Mouse (Mus musculus): ENCODE data around the gene Map1b. TPM values are rescaled to one million over a fixed set of nuclear protein-coding genes. Genes with fewer than 3 reads are reported as not detected.

Map1b gene
- 81.3 and 105 TPM in 2 replicates for polyA plus RNA-seq (2011; ENCODE audit: insufficient read length, low read depth, missing spikeins)

DNA sequence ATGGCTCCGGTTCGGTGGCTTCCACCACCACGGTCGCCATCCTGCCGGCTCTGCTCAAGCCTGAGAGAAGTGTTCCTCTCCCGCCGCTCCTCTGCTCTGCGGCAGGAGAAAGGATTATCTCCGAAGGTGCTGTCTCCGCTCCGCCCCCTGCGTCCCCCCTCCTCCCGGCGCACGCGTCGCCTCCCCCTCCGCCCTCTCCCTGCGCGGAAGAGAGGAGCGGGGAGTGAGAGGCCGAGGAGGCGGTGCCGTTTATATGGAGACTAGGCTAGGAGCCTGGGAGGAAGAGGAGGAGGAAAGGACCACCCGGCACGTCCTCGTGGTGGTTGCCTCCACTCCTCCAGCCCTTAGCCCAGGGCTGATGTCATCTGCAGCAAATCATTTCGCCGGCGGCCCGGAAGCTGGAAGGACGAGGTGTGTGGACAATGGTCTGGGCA is at the start of gene Map1b:
Gene Map1b (minus strand): TSS at position 93 of the 434 bp plus-strand sequence.
- TF ChIP-seq POLR2A (IDR thresholded peaks at IDR 0.05; ENCODE audit: low read depth, low read length) (peak; percentile 89), CTCF (IDR thresholded peaks at IDR 0.05; ENCODE audit: borderline replicate concordance, insufficient read depth, low read length) (no peak)
- Histone ChIP-seq H3K4me3 (ENCODE audit: insufficient read depth, low read length) (peak within 1 kb of the TSS; percentile 78), H3K27ac (ENCODE audit: insufficient read depth, low read length) (peak within 1 kb of the TSS; percentile 48), H3K4me1 (ENCODE audit: control insufficient read depth, insufficient read depth, low read length) (no peaks in the 10 kb centered on the region)

DNA sequence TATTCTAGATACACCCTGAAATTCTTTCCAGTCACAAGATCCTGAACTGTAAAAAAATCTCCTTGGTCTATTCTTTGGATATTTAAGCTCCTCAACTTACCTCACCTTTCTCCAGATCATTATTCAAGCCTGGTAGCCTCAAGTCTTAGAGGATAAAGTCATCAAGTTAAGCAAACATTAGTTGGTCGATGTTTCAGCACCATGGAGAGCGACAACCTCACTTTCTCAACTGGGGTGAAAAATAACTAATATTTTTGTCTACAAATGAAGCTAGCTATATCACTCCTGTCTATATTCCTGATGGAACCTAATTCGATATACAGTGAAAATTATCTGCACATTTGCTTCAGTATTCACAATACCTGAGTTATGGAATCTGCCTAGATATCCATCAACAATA is 48.0 kb upstream of the Map1b start:
- H3K4me3 ChIP-seq (ENCODE audit: insufficient read depth, low read length) = no peak overlapping the region
- TF ChIP-seq CTCF (IDR thresholded peaks at IDR 0.05; ENCODE audit: borderline replicate concordance, insufficient read depth, low read length) = no peak
- no peak for TF ChIP-seq POLR2A (IDR thresholded peaks at IDR 0.05; ENCODE audit: low read depth, low read length)
- no peak overlapping the region for H3K27ac ChIP-seq (ENCODE audit: insufficient read depth, low read length)
- no peaks in the 10 kb centered on the region for H3K4me1 ChIP-seq (ENCODE audit: control insufficient read depth, insufficient read depth, low read length)

DNA sequence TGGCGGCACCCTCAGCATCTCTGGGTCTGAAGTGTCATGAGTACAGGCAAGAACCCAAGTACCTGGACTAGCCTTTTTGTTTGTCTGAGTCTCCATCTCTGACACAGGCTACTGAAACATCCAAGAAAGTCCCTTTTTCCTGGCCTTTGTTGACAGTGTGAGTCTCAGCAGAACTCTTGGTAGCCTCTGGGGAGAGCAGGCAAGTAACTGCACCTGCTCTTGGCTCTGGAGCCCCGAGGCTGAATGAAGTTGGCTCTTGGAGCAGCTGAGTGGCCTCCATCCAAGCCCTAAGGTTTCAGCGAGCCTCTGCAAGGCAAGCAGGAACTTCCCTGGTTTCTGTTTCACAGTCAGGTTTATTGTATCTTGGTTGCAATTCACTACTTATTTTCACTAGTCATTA is 46.7 kb upstream of the Map1b start:
- TF ChIP-seq POLR2A (IDR thresholded peaks at IDR 0.05; ENCODE audit: low read depth, low read length) (no peak), CTCF (IDR thresholded peaks at IDR 0.05; ENCODE audit: borderline replicate concordance, insufficient read depth, low read length) (no peak)
- no peak overlapping the region for H3K27ac ChIP-seq (ENCODE audit: insufficient read depth, low read length)
- H3K4me1 ChIP-seq (ENCODE audit: control insufficient read depth, insufficient read depth, low read length) = no peaks in the 10 kb centered on the region
- H3K4me3 ChIP-seq (ENCODE audit: insufficient read depth, low read length) = no peak overlapping the region

DNA sequence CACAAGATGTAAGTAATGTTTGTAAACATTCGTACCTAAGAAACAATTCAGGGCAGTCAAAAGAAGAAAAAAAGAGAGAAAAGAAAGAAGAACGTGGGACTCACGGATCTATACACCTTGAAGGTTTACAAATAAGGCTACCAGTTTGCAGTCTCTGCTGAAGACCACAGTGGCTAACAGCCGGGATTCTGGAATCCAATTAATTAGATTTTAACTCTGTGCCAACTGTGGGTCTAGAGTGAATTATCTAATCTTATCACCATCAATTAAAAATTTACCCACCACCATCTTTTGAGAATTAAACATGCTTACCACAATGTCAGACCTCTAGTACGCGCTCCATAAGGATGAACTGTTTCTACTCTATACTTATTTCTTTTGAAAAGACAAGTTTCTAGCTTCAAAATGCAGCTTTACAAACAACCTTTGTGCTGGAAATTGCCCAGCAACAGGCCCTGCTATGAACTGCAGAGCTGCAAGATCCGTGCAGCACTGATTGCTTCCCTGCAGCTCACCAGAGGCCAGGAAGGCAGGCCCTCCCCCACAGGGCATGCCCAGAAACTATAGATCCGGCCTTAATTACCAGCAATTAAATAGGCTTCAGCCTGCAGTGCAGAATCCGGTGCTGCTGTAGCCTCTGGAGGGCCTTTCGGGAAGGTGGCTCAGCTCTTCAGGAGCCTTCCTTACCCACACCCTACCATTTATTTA is 45.7 kb upstream of the Map1b start:
- Histone ChIP-seq H3K4me3 (ENCODE audit: insufficient read depth, low read length) (no peak overlapping the region), H3K4me1 (ENCODE audit: control insufficient read depth, insufficient read depth, low read length) (no peaks in the 10 kb centered on the region), H3K27ac (ENCODE audit: insufficient read depth, low read length) (no peak overlapping the region)
- TF ChIP-seq POLR2A (IDR thresholded peaks at IDR 0.05; ENCODE audit: low read depth, low read length) (no peak), CTCF (IDR thresholded peaks at IDR 0.05; ENCODE audit: borderline replicate concordance, insufficient read depth, low read length) (no peak)

DNA sequence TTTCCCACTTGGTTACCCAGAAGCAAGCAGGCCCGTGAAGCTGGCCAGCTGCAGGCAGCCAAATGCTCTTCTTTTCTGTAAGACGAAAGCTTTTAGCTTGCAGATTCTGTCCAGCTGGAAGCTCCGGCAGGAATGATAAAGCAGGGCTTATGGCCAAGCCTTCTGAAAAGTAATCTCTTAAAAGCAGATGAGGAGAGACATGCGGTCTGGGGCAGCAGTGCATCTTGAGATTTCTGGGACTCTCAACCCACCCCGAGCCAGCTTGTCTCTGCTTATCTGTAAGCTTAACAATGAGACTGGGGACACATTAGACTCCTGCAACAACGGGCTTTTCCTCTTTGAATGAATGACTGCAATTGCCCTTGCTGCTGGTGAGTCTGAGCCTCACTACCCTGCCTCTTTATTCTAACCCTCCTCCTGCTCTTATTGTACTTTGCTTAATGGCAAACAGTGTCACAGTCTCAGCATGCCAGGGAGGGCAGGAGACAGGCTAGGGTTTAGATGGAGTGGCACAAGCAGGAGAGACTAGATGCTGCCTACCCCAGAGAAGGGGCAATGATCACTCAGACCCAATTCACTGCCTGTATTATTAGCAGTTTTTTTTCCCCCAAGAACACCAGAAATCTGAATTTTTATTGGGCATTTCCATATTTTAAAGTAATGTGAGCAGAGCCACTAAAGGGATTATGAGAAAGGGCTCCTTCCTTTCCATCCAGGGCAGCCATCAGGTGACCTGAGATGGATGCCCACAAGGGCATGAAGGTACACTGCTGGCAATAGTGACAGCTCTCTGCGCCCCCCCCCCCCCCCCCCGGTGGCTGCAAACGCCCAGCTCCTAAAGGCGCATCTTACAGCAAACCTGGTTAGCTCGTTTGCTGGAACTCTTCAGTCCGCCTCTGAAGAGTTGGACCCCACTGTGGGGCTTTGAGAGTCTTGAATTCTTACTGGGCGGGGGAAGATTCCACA is 44.6 kb upstream of the Map1b start:
- Histone ChIP-seq H3K4me1 (ENCODE audit: control insufficient read depth, insufficient read depth, low read length) (no peaks in the 10 kb centered on the region), H3K27ac (ENCODE audit: insufficient read depth, low read length) (no peak overlapping the region), H3K4me3 (ENCODE audit: insufficient read depth, low read length) (no peak overlapping the region)
- TF ChIP-seq CTCF (IDR thresholded peaks at IDR 0.05; ENCODE audit: borderline replicate concordance, insufficient read depth, low read length) (no peak), POLR2A (IDR thresholded peaks at IDR 0.05; ENCODE audit: low read depth, low read length) (no peak)

DNA sequence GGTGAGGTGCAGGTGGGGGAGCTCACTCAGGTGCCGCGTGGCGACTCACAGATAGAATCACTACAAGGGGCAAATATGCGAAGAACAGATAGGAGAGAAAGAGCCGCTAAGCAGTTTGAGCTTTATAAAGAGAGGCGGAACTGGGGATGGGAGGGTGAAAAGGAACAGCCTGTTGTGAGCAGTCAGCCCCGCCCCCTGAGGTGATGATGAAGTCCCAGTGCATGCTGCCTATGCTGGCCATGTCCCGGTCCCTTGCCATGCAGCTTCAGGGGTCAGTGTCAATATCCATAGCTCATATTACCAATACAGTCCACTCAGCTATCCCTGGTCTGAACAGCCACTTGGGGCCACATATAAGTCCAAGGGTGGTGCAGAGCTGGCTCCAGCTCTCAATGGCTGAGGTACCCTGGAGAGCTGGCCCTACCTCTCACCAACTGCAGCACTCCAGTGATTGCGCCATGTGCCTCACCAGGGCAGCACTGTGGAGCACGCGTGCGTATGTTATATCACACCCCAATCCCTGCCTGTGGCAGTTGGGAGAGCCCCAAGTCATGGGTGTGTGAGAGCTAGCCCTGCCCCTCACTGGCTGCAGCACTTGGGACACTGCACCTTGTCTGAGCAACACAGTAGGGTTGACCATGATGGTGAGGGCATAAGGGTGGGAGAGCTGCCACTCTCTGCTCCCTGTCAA is 42.0 kb upstream of the Map1b start:
- no peak overlapping the region for H3K4me3 ChIP-seq (ENCODE audit: insufficient read depth, low read length)
- no peak overlapping the region for H3K27ac ChIP-seq (ENCODE audit: insufficient read depth, low read length)
- TF ChIP-seq POLR2A (IDR thresholded peaks at IDR 0.05; ENCODE audit: low read depth, low read length) (no peak), CTCF (IDR thresholded peaks at IDR 0.05; ENCODE audit: borderline replicate concordance, insufficient read depth, low read length) (no peak)
- H3K4me1 ChIP-seq (ENCODE audit: control insufficient read depth, insufficient read depth, low read length) = no peaks in the 10 kb centered on the region

DNA sequence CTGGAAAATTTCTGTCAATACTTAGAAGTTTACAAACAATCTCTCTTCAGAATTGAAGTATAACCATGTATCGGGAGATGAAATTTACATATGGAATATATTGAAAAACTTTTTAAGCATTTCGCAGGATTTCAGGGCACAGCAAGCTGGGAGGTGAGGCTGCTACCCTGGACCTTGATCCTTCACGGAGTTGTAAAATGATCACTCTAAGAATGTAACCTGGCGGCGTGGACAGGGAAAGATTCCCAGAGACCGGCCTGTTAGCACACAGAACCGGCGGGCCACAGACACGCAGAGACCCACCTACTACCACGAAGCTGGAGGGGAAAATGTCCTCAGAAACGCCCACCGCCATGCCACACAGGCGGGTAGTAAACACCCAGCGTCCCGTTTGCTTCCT is 41.5 kb upstream of the Map1b start:
- no peak overlapping the region for H3K27ac ChIP-seq (ENCODE audit: insufficient read depth, low read length)
- H3K4me3 ChIP-seq (ENCODE audit: insufficient read depth, low read length) = no peak overlapping the region
- TF ChIP-seq CTCF (IDR thresholded peaks at IDR 0.05; ENCODE audit: borderline replicate concordance, insufficient read depth, low read length) (no peak), POLR2A (IDR thresholded peaks at IDR 0.05; ENCODE audit: low read depth, low read length) (no peak)
- H3K4me1 ChIP-seq (ENCODE audit: control insufficient read depth, insufficient read depth, low read length) = no peaks in the 10 kb centered on the region

DNA sequence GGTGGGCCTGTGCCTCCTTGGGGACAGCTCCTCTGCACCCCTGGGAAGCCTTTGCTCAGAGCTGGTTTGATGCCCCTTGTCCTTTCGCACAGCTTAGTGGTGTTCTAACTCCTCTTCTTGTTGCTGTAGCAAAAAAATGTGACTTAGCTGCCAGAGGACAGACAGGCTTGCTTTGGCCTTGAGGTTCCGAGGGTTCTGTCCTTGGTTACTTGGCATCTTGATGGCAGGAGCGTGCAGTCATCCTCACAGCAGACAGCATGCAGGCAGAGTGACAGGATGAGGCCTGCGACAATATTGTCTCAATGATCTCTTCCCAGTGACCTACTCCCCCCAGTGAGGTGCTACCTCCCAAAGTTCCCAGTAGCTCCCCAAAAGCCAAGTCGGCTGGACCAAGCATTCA is 41.0 kb upstream of the Map1b start:
- Histone ChIP-seq H3K4me3 (ENCODE audit: insufficient read depth, low read length) (no peak overlapping the region), H3K27ac (ENCODE audit: insufficient read depth, low read length) (no peak overlapping the region), H3K4me1 (ENCODE audit: control insufficient read depth, insufficient read depth, low read length) (no peaks in the 10 kb centered on the region)
- no peak for TF ChIP-seq CTCF (IDR thresholded peaks at IDR 0.05; ENCODE audit: borderline replicate concordance, insufficient read depth, low read length)
- no peak for TF ChIP-seq POLR2A (IDR thresholded peaks at IDR 0.05; ENCODE audit: low read depth, low read length)

DNA sequence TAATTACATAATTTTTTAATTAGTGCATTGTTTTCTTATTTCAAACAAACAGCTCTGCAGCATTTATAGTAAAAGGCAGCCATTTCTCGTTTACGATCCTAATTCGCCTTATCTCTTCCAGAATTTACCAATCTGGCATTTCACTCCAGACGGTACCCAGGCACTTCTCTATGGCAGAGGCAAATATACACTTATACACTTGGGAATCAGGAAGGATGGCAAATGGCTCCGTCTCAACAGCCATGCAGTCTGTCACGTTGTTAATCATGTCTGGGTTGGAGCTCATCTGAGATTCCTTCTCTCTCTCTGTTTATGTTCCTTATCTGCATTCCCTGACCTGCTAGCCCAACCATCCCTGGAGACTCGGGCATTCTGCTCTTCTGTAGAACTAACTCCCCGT is 38.6 kb upstream of the Map1b start:
- TF ChIP-seq POLR2A (IDR thresholded peaks at IDR 0.05; ENCODE audit: low read depth, low read length) (no peak), CTCF (IDR thresholded peaks at IDR 0.05; ENCODE audit: borderline replicate concordance, insufficient read depth, low read length) (no peak)
- Histone ChIP-seq H3K4me3 (ENCODE audit: insufficient read depth, low read length) (no peak overlapping the region), H3K4me1 (ENCODE audit: control insufficient read depth, insufficient read depth, low read length) (no peaks in the 10 kb centered on the region), H3K27ac (ENCODE audit: insufficient read depth, low read length) (no peak overlapping the region)

Measured in embryonic fibroblast, embryonic 13.5 days (primary cell).